In genomic region chr8:95711029-95711428, GRCm38 (mm10) we compare ENCODE assay signal across 12 mouse cellular contexts. TPM values are rescaled to one million over a fixed set of nuclear protein-coding genes. Genes with fewer than 3 reads are reported as not detected.
"Had no signal": no experiment of that assay in that cellular context is flagged by ENCODE, and none has a peak within 500 bp of the region (broad histone marks: within the 10 kb centered on the region; RNA-seq: fewer than 3 reads in every experiment).

No protein-coding gene starts in this region.

- H3K27me3 ChIP-seq: limb, embryonic 12.5 days; midbrain, embryonic 13.5 days; stomach, embryonic 15.5 days had no signal

- H3K9me3 ChIP-seq: limb, embryonic 12.5 days; midbrain, embryonic 13.5 days; stomach, embryonic 15.5 days had no signal

- H3K36me3 ChIP-seq: stomach, embryonic 15.5 days had no signal

- H3K27ac ChIP-seq: limb, embryonic 12.5 days; liver, embryonic 14.5 days; midbrain, embryonic 13.5 days; stomach, embryonic 15.5 days had no signal

- H3K4me3 ChIP-seq: limb, embryonic 12.5 days; midbrain, embryonic 13.5 days; stomach, embryonic 15.5 days had no signal

- ATAC-seq: intestine, postnatal 0 days; midbrain, embryonic 13.5 days had no signal

- H3K9ac ChIP-seq: limb, embryonic 12.5 days; liver, embryonic 14.5 days; midbrain, embryonic 13.5 days; stomach, embryonic 15.5 days had no signal

- H3K4me2 ChIP-seq: limb, embryonic 12.5 days; midbrain, embryonic 13.5 days; stomach, embryonic 15.5 days had no signal

- DNase-seq: kidney, adult 8-10 months; kidney, postnatal 25 days; layer of hippocampus, adult 9-11 months; lung, postnatal 36 days; thymus, adult 2 months; thymus, postnatal 25 days had no signal

RNA-seq across cellular contexts. Expression of gene Ndrg4, which starts 34.2 kb away (rescaled TPM):
- total RNA-seq: megakaryocyte progenitor cell, adult 5-6 weeks had no signal
